Mouse (Mus musculus) testis, postnatal 10 days (tissue): ENCODE measurements around the gene Zfp653.
"Not testable (repeated sequence)": the region's sequence is repeated elsewhere in the genome, so short reads cannot be mapped to it uniquely, and the experiment has no call there.

ENCODE experiments used
- DNase-seq: peaks from one replicate; pipeline ENCODE4 v3.0.0; 2021; ENCODE audit warnings: low spot score

The Zfp653 gene

GRCm38 (mm10) chr9:22070791-22071573 lies at the start of gene Zfp653, which contains the start of gene Gm49318:
Zfp653 (minus strand) TSS chr9:22071376.
Gm49318 (minus strand) TSS chr9:22071259.
- DNase-seq, result peak; percentile 98

- no peak for DNase-seq
Observed at GRCm38 (mm10) chr9:22119543-22119942, 48.4 kb upstream of the Zfp653 start.

GRCm38 (mm10) chr9:22117754-22118456 lies 46.7 kb upstream of the Zfp653 start:
- DNase-seq, result peak; percentile 68

- peak; percentile 92 for DNase-seq
Observed at GRCm38 (mm10) chr9:22116740-22117426, 45.7 kb upstream of the Zfp653 start, which contains the start of gene Elof1. Elof1 (minus strand) TSS chr9:22117172.

GRCm38 (mm10) chr9:22116086-22116485 lies 44.9 kb upstream of the Zfp653 start:
- DNase-seq, result no peak

GRCm38 (mm10) chr9:22115635-22116034 lies 44.5 kb upstream of the Zfp653 start:
- no peak for DNase-seq

- DNase-seq, result no peak
Observed at GRCm38 (mm10) chr9:22108194-22108593, 37.0 kb upstream of the Zfp653 start.

GRCm38 (mm10) chr9:22099922-22100321 lies 28.7 kb upstream of the Zfp653 start:
- DNase-seq, result peak; percentile 54

- DNase-seq, result peak; percentile 57
Observed at GRCm38 (mm10) chr9:22098993-22099696, 28.0 kb upstream of the Zfp653 start, which contains the start of gene Cnn1. Cnn1 (plus strand) TSS chr9:22099216.

- DNase-seq, result peak; percentile 89
Observed at GRCm38 (mm10) chr9:22095854-22096307, 24.7 kb upstream of the Zfp653 start.

GRCm38 (mm10) chr9:22092746-22093145 lies 21.6 kb upstream of the Zfp653 start:
- DNase-seq, result no peak

- no peak for DNase-seq
Observed at GRCm38 (mm10) chr9:22089986-22090385, 18.8 kb upstream of the Zfp653 start.

GRCm38 (mm10) chr9:22089281-22089680 lies 18.1 kb upstream of the Zfp653 start:
- no peak for DNase-seq

GRCm38 (mm10) chr9:22087034-22087618 lies 15.9 kb upstream of the Zfp653 start:
- DNase-seq, result no peak

GRCm38 (mm10) chr9:22086012-22086411 lies 14.8 kb upstream of the Zfp653 start:
- no peak for DNase-seq

GRCm38 (mm10) chr9:22085022-22085834 lies 14.1 kb upstream of the Zfp653 start, which contains the start of gene Ecsit:
Ecsit (minus strand) TSS chr9:22085438.
- peak; percentile 90 for DNase-seq

- no peak for DNase-seq
Observed at GRCm38 (mm10) chr9:22084667-22085021, 13.5 kb upstream of the Zfp653 start.

- no peak for DNase-seq
Observed at GRCm38 (mm10) chr9:22076223-22076622, 5.0 kb upstream of the Zfp653 start.

- DNase-seq, result not testable (repeated sequence)
Observed at GRCm38 (mm10) chr9:22075778-22076177, 4.6 kb upstream of the Zfp653 start.

- DNase-seq, result peak; percentile 57
Observed at GRCm38 (mm10) chr9:22072276-22072675, 1.1 kb upstream of the Zfp653 start.
